Mouse (Mus musculus): Measurements from ENCODE around the gene Satb1.

- TF ChIP-seq POLR2A (IDR thresholded peaks at IDR 0.05; ENCODE audit: insufficient read length, low read depth), result no peak
- TF ChIP-seq MYOG (IDR thresholded peaks at IDR 0.05; ENCODE audit: control insufficient read depth in 1 of 3, insufficient read depth in 1 of 3, insufficient read length in 2 of 3, low read depth in 2 of 3), result no peak
- TF ChIP-seq POLR2AphosphoS2 (IDR thresholded peaks at IDR 0.05; ENCODE audit: insufficient read length, low read depth), result no peak
- no peak for TF ChIP-seq USF1 (IDR thresholded peaks at IDR 0.05; ENCODE audit: low read depth)
- TF ChIP-seq E2F4 (IDR thresholded peaks at IDR 0.05; ENCODE audit: insufficient read depth), result no peak
- TF ChIP-seq TCF12 (IDR thresholded peaks at IDR 0.05; ENCODE audit: insufficient read depth, poor library complexity, severe bottlenecking), result no peak
- TF ChIP-seq MYOD1 (IDR thresholded peaks at IDR 0.05; ENCODE audit: control insufficient read depth in 1 of 3, insufficient read length in 2 of 3, low read depth in 2 of 3), result no peak
- TF ChIP-seq REST (IDR thresholded peaks at IDR 0.05; ENCODE audit: insufficient read depth, insufficient read length), result no peak
- no peak for TF ChIP-seq MAX (IDR thresholded peaks at IDR 0.05; ENCODE audit: low read depth)
- TF ChIP-seq TCF3 (IDR thresholded peaks at IDR 0.05; ENCODE audit: insufficient read length, low read depth), result no peak
- TF ChIP-seq CEBPB (IDR thresholded peaks at IDR 0.05; ENCODE audit: insufficient read depth, poor library complexity, severe bottlenecking), result no peak
- no peak for TF ChIP-seq SRF (IDR thresholded peaks at IDR 0.05; ENCODE audit: control insufficient read depth, insufficient read length, low read depth)
Observed at GRCm38 (mm10) chr17:51783591-51784279, 49.4 kb downstream of the Satb1 start.

Measured in myocyte (in vitro differentiated cells).